In genomic region chr1:181811481-181812223, GRCm38 (mm10) we compare ENCODE assay signal across 18 mouse cellular contexts. TPM values are rescaled to one million over a fixed set of nuclear protein-coding genes. Genes with fewer than 3 reads are reported as not detected.
DNase-seq lines count a peak whose midpoint lies in the region; ATAC-seq lines count a peak whose summit lies in the region.
"Had no signal": no experiment of that assay in that cellular context is flagged by ENCODE, and none has a peak within 500 bp of the region (broad histone marks: within the 10 kb centered on the region; RNA-seq: fewer than 3 reads in every experiment).

No protein-coding gene starts in this region.

- H3K27ac ChIP-seq in forebrain, embryonic 16.5 days (ENCODE audit: low read length) = no peak overlapping the region
- H3K27ac ChIP-seq in forebrain, embryonic 12.5 days = no peak overlapping the region
- H3K27ac ChIP-seq in hindbrain, embryonic 13.5 days = no peak overlapping the region
- H3K27ac ChIP-seq: liver, embryonic 13.5 days; neural tube, embryonic 13.5 days had no signal

- peak; percentile 51 to 55 for DNase-seq in right cerebral cortex, postnatal 10 days (ENCODE audit: low spot score in 2 of 2)
- no peak for DNase-seq in right cerebral cortex, postnatal 14 days
- peak; percentile 20 to 31 for DNase-seq in layer of hippocampus, postnatal 10 days (ENCODE audit: low spot score in 2 of 2)
- peak; percentile 61 for DNase-seq in telencephalon, adult 2 months (ENCODE audit: low read depth, low spot score)
- no peak for DNase-seq in thymus, postnatal 10 days (ENCODE audit: low spot score in 2 of 2)
- DNase-seq: adrenal gland, adult 8-10 months; B cell, adult 2 months; cerebellum, adult 9-10 months; kidney, adult 11 months; kidney, postnatal 10 days; liver, embryonic 13.5 days; thymus, adult 18-20 months had no signal

- H3K27me3 ChIP-seq in forebrain, embryonic 16.5 days (replicated peaks; ENCODE audit: control insufficient read depth, insufficient read depth, low read length) = no peaks in the 10 kb centered on the region
- no peaks in the 10 kb centered on the region for H3K27me3 ChIP-seq in forebrain, embryonic 12.5 days
- H3K27me3 ChIP-seq in hindbrain, embryonic 13.5 days = no peaks in the 10 kb centered on the region
- H3K27me3 ChIP-seq: liver, embryonic 13.5 days; neural tube, embryonic 13.5 days had no signal

- H3K4me3 ChIP-seq in forebrain, embryonic 16.5 days (replicated peaks; ENCODE audit: low read length) = no peak overlapping the region
- H3K4me3 ChIP-seq in forebrain, embryonic 12.5 days (replicated peaks) = no peak overlapping the region
- H3K4me3 ChIP-seq in hindbrain, embryonic 13.5 days = no peak overlapping the region
- H3K4me3 ChIP-seq: erythroblast, embryonic 14.5 days; liver, embryonic 13.5 days; neural tube, embryonic 13.5 days had no signal

- 81% methylated on average over 18 of the region's 18 CpGs for WGBS in forebrain, embryonic 16.5 days
- WGBS in forebrain, embryonic 12.5 days = 93% methylated on average over 18 of the region's 18 CpGs
- WGBS in hindbrain, embryonic 13.5 days = 87% methylated on average over 18 of the region's 18 CpGs

- no peak overlapping the region for H3K4me2 ChIP-seq in forebrain, embryonic 16.5 days (ENCODE audit: low read length)
- H3K4me2 ChIP-seq in forebrain, embryonic 12.5 days = no peak overlapping the region
- no peak overlapping the region for H3K4me2 ChIP-seq in hindbrain, embryonic 13.5 days
- H3K4me2 ChIP-seq: liver, embryonic 13.5 days; neural tube, embryonic 13.5 days had no signal

- peaks cover 17% of the 10 kb centered on the region for H3K36me3 ChIP-seq in forebrain, embryonic 16.5 days (ENCODE audit: control insufficient read depth, insufficient read depth)
- H3K36me3 ChIP-seq in forebrain, embryonic 12.5 days (replicated peaks) = peaks cover 35% of the 10 kb centered on the region
- H3K36me3 ChIP-seq in hindbrain, embryonic 13.5 days = peaks cover 26% of the 10 kb centered on the region

- ATAC-seq in forebrain, embryonic 16.5 days = peak; percentile 40; the same call in 1 of the 2 replicates
- ATAC-seq in forebrain, embryonic 12.5 days (ENCODE audit: low FRiP score) = no peak
- no peak for ATAC-seq in hindbrain, embryonic 13.5 days (ENCODE audit: low FRiP score)
- ATAC-seq: hindbrain, embryonic 16.5 days had no signal

- H3K9ac ChIP-seq in forebrain, embryonic 16.5 days (replicated peaks; ENCODE audit: low read depth, low read length) = no peak overlapping the region
- no peak overlapping the region for H3K9ac ChIP-seq in forebrain, embryonic 12.5 days
- no peak overlapping the region for H3K9ac ChIP-seq in hindbrain, embryonic 13.5 days
- H3K9ac ChIP-seq: liver, embryonic 13.5 days; neural tube, embryonic 13.5 days had no signal

- H3K9me3 ChIP-seq in forebrain, embryonic 16.5 days (ENCODE audit: control insufficient read depth, low read length) = no peaks in the 10 kb centered on the region
- H3K9me3 ChIP-seq in forebrain, embryonic 12.5 days = no peaks in the 10 kb centered on the region
- no peaks in the 10 kb centered on the region for H3K9me3 ChIP-seq in hindbrain, embryonic 13.5 days
- H3K9me3 ChIP-seq: liver, embryonic 13.5 days; neural tube, embryonic 13.5 days had no signal

- peaks cover 6% of the 10 kb centered on the region; the same call in 1 of the 2 replicates for H3K4me1 ChIP-seq in forebrain, embryonic 16.5 days (replicated peaks; ENCODE audit: control insufficient read depth, insufficient read depth, low read length)
- no peaks in the 10 kb centered on the region for H3K4me1 ChIP-seq in forebrain, embryonic 12.5 days
- H3K4me1 ChIP-seq in hindbrain, embryonic 13.5 days (replicated peaks) = no peaks in the 10 kb centered on the region
- H3K4me1 ChIP-seq: liver, embryonic 13.5 days; neural tube, embryonic 13.5 days had no signal

RNA-seq across cellular contexts. Expression of gene Lbr, which starts 31.2 kb away (rescaled TPM):
- polyA plus RNA-seq in forebrain, embryonic 16.5 days (2015; fragmentation: Nextera tagmentation; extraction: Ambion mirVana) = 51.2 and 60.6 TPM in 2 replicates
- 151 and 161 TPM in 2 replicates for polyA plus RNA-seq in forebrain, embryonic 12.5 days (2016; fragmentation: Nextera tagmentation; extraction: Ambion mirVana)
- 10 to 100 TPM; 15.0 to 17.8 TPM for total RNA-seq in layer of hippocampus, postnatal 10 days (2021)
- 37.2 and 38.3 TPM in 2 replicates for polyA plus RNA-seq in hindbrain, embryonic 13.5 days (2015; fragmentation: Nextera tagmentation; extraction: Ambion mirVana)

Comparison
In these comparisons a context has a peak if more than half of its experiments do, and no peak if none do; other contexts are left out.
1. DNase-seq: peak in right cerebral cortex, postnatal 10 days (2 of 2), layer of hippocampus, postnatal 10 days (2 of 2) and telencephalon, adult 2 months (single experiment); none in right cerebral cortex, postnatal 14 days (single experiment) and thymus, postnatal 10 days (0 of 2).